Mouse (Mus musculus): Measurements from ENCODE around the gene Add3.

Add3 gene

GRCm38 (mm10) chr19:53140044-53140803 lies at the start of gene Add3:
Gene Add3 (plus strand): TSS chr19:53140443.
- DNase-seq (ENCODE audit: low read depth, low spot score), result no peak

GRCm38 (mm10) chr19:53090677-53091076 lies 49.6 kb upstream of the Add3 start:
- no peak for DNase-seq (ENCODE audit: low read depth, low spot score)

- no peak for DNase-seq (ENCODE audit: low read depth, low spot score)
Measured at GRCm38 (mm10) chr19:53092251-53092650, 48.0 kb upstream of the Add3 start.

GRCm38 (mm10) chr19:53093294-53093693 lies 46.9 kb upstream of the Add3 start:
- DNase-seq (ENCODE audit: low read depth, low spot score), result no peak

DNA sequence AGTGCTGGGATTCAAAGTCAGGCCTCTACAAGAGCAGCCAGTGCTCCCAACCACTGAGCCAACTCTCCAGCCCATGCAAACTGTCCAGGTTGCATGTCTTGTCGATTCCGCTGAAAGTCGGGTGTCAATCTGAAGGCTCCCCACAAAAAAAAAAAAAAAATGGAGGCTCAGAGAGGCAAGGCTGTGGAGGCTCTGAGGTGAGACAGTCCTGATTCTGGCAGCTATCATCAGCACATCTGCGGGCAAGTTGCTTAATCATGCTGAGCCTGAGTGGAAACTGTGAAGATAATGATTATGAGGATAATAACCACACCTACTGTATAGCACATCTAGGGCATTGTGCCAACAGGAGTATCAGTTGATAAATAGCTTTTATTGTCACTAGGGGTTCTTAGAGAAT lies 45.6 kb upstream of the Add3 start:
- no peak for DNase-seq (ENCODE audit: low read depth, low spot score)

DNA sequence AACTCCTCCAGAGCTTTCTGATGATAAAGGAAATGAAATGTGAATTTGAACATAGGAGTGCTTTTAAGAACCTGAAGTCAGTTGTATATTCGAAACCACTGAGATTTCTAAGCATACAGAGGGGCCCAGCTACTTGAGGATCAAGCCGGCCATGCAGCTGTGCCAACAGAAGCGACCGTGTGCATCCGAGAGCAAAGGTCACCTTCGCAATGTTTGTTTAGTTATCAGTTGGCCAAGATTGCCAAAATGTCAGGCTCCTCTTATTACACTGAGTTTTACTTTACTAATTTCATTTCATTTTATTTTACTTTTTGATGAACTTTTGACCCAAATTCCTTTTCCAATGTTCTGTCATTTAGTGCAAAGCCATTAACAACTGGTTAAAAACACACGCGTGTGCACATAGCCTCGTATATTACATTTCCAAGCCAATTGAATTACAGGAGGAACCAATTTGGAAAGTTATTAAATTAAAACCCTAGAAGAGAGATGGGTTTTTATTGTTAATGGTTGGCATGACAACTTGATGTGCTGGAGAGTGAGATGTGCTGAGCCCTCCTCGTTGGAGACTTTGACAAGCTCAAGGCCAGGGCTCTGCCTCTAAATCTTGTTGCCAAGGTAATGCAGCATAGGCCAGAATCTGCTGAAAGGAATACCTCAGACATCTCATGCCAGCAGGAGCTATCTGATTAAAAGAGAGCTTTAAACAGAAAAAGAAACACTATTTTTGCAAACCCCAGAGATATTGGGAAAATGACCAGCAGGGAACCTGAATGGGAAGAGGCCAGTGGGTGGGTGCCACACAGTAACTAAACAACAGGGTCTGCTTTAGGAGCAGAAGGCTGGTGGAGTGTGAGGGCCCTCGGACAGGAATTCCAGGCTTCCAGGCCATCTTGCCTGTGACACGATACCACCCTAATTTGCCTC lies 38.6 kb upstream of the Add3 start:
- DNase-seq (ENCODE audit: low read depth, low spot score), result no peak

- DNase-seq (ENCODE audit: low read depth, low spot score), result no peak
Measured at GRCm38 (mm10) chr19:53105374-53106090, 34.7 kb upstream of the Add3 start.

GRCm38 (mm10) chr19:53106952-53107351 lies 33.3 kb upstream of the Add3 start:
- no peak for DNase-seq (ENCODE audit: low read depth, low spot score)

- no peak for DNase-seq (ENCODE audit: low read depth, low spot score)
Measured at GRCm38 (mm10) chr19:53107361-53108247, 32.6 kb upstream of the Add3 start.

DNA sequence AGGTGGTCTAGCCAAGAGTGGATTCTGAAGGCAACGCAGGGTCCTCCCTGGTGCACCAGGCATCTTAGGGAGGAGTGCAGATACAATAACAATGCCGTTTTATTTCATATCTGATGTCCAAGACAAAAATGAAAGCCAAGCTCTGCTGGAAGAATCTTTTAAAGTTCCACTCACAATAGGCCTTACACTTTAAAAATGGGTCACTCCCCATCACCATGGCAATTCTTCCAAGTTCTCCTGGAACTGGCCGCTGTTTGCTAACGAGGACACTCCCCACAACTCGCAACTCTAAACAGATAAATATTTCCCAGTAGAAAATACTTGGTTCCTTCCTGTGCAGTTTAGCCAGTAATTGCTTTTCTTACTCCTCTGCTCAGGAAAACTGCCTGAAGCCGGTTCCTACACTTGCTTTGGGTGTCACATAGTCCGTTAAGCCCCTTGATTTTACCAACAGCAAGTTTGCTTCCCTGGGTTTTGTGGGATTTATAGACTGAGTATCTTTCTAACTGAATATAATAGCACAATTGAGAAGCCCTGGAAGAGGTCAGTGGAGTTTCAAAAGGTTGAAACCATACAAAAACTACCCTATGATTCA lies 28.1 kb upstream of the Add3 start:
- no peak for DNase-seq (ENCODE audit: low read depth, low spot score)

- no peak for DNase-seq (ENCODE audit: low read depth, low spot score)
Measured at GRCm38 (mm10) chr19:53119255-53119795, 20.9 kb upstream of the Add3 start.

- no peak for DNase-seq (ENCODE audit: low read depth, low spot score)
Measured at GRCm38 (mm10) chr19:53120483-53120882, 19.8 kb upstream of the Add3 start.

GRCm38 (mm10) chr19:53122641-53123241 lies 17.5 kb upstream of the Add3 start:
- no peak for DNase-seq (ENCODE audit: low read depth, low spot score)

DNA sequence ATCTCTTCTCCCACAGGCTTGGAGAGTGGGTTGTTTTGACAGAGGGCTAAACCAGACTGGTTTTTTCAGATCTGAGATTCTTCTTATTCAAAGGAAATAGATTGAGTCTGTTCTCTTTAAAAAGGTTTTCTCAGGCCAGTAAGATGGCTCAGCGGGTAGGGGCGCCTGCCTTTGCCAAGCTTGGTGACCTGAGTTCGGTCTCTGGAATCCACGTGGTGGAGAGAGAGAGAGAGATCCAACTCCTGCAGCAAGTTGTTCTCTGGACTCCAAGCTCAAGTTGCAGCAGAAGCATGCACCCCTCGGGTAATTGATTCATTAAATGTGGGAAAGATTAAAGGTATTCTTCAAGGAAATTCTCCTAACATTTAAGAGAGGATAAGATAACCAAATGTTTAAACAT lies 16.9 kb upstream of the Add3 start:
- no peak for DNase-seq (ENCODE audit: low read depth, low spot score)

DNA sequence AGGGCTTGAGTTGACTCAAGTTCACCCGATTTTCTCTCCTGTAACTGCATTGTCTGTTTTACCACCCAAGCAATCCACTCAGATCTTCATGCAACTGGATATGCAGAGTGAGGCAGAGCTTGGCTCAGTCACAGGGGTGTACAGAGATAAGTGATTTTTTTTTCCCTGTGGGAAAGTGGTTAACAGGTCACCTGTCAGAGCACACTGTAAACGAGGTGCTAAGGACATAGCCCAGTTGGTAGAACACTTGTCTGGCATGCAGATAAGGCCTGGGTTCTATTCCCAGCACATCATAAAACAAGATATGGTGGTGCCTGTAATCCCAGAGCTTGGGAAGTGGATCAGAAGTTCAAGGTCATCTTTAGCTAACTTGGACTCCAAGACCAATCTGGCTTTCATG lies 14.6 kb upstream of the Add3 start:
- no peak for DNase-seq (ENCODE audit: low read depth, low spot score)

GRCm38 (mm10) chr19:53126546-53126945 lies 13.7 kb upstream of the Add3 start:
- no peak for DNase-seq (ENCODE audit: low read depth, low spot score)

- DNase-seq (ENCODE audit: low read depth, low spot score), result no peak
Measured at GRCm38 (mm10) chr19:53127320-53128291, 12.6 kb upstream of the Add3 start.

DNA sequence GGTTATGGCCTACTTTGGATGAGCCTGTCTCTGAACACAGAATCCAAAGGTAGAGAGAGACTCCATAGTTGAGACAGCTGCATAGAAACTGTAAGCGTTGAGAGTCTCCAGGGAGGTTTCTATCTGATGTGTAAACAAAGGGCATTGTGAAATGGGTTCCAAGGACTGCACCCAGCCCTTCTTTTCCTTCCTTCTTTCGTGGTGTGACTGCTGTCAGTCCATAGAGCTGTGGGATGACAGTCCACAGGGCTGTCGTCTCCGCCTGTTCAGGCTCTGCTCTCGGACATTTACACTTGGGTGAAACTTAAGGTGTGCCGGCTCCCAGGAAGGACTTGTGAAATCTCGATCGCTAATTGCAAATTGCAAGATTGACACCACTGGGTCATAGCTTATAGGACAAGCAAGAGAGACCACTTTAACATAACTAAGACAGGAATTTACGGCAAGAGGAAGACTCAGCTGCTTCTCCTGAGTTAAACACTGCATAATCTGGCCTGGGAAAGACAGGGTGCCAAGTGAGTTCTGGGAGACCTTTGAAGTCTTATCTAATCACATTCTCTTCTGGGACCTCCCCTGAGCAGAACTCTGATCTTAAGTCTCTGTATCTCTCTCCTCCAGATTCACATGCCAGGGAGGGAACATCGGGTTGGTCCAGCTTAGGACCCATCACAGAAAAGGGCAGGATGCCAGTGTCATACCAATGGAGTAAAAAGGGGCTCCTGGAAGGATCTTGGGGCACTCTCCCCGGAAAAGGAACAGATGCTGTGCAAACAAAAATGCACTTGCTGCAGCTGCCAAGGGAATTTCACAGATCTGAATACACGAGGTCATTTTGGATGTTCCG lies 11.5 kb upstream of the Add3 start:
- no peak for DNase-seq (ENCODE audit: low read depth, low spot score)

Data from c-Kit-negative CD71-positive TER-119-positive erythroid progenitor cells, embryonic 14.5 days (primary cell).